Mouse (Mus musculus) testis, adult 10 weeks (tissue): Measurements from ENCODE around the gene Defb47. TPM values are rescaled to one million over a fixed set of nuclear protein-coding genes. Genes with fewer than 3 reads are reported as not detected.

Source experiments
- polyA plus RNA-seq: library from polyadenylated mRNA; stranded (reverse); fragments of 350-450 nt; fragmentation: Illumina TruSeq; extraction: RNeasy Lipid Tissue Mini Kit (QIAGEN cat#74804); gene quantifications from one replicate; pipeline ENCODE4 v1.2.3, GENCODE M21; 2014; ENCODE audit warnings: low read depth, low replicate concordance

Defb47 gene
- not detected for polyA plus RNA-seq

DNA sequence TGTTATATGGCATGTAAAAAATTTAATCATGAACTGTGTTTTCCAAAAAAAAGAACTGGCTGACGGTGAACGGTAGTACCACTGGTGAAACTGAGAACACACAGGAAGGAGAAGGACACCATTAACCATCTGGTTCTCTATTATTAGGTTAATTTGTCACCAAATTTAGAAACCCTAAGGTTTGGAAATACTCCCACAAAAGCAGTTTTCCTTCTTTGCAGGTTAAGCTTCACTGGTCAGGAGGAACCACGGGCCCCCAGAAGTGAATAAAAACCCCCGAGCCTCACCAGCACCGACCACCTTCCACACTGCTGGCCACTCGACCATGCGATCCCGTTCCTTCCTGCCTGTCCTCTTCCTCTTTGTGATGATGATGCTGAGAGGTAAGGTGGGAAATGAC lies at the start of gene Defb47:
Gene Defb47, plus strand, starts transcription at position 301 of the 400 bp plus-strand sequence.

DNA sequence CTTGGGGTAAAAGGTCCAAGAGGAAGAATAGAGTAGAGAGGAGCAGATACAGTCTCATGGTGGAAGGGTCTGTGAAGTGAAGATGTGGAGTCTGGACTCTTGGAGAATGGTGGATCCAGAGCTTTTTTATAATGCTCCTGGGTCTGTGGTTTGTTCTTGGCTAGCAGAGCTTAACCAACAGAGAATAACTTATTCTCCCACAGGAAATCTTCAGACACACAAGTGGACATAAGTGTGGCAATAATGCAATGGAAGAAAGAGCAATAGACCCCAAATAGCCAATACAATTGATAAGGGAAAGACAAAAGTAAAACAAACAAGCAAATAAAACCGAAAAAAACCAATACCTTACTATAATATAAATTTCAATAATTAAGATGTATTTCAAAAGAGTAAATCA lies 13.5 kb upstream of the Defb47 start, which contains the start of gene Defb48:
Gene Defb48, minus strand, starts transcription at position 101 of the 400 bp plus-strand sequence.

DNA sequence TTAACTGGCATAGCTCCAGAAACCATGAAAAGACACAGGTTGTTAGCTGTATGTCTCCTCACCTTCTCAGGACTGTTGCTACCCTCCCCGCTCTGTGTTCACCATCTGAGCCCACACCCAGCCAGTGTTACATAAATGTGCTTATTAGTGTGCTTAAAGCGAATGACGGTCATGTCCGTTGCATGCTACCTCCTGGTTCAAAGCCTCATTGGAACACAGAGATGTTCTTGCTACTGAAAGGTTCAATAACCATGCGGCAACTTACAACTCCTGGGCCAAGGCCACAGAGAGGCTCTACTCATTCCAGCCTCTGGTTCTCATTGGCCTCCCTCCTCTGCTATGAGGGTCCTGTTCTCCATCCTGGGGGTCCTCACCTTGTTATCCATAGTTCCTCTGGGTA lies 13.6 kb downstream of the Defb47 start, which contains the start of gene Defb43:
Gene Defb43, plus strand, starts transcription at position 301 of the 400 bp plus-strand sequence.

DNA sequence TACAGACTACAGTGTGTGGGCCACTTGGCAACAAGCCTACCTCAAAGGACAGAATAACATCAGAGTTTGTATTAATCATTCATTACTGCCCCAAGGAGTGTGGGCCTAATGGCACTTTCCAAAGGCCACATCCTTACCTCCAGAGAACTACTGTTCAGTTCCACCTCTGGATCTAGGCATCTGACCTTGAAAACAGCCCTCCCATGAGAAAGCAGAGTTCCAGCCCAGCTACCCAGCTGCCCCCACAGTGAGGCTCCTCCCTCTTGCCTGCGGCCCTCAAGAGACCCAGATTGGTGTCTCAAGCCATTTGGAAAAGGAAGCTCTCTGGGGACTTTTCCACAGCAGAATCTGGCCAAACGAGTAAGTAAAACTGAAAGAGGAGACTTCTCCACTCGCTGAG lies 48.8 kb downstream of the Defb47 start, which contains the start of gene Defb42:
Gene Defb42, plus strand, starts transcription at position 301 of the 400 bp plus-strand sequence.

DNA sequence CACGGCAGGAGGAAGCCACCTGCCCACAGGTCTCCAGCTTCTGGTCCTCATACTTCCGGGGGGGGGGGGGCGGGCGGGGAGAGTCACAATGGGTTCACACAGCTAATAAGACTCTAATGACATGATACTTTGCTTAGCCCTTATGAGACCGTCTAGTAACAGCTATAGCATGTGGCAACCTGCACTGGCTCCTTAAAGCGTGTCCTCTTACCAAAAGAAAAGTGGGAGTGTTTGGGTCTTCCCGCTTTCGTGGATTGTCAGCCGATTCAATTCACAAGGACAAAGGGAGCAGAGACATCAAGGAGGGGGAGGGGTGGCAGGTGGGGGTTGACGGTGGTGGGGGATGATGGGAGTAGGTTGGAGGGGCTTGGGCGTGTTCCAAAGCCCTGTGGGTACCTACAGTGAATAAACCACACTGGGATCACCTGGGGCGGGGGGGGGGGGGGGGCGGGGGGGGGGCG lies 52.1 kb downstream of the Defb47 start, which contains the start of gene Defb30:
Gene Defb30, minus strand, starts transcription at position 51 of the 461 bp plus-strand sequence.

Other genes with a start within 250 kb of the Defb47 start
- 432 TPM for gene Ints6, start 236.9 kb upstream of the Defb47 start, polyA plus RNA-seq
- gene Wdfy2, start 160.4 kb upstream of the Defb47 start, polyA plus RNA-seq: 8.0 TPM
- not detected for gene Defb48, start 13.6 kb upstream of the Defb47 start, polyA plus RNA-seq
- not detected for gene Defb43, start 13.7 kb downstream of the Defb47 start, polyA plus RNA-seq
- not detected for gene Defb42, start 48.9 kb downstream of the Defb47 start, polyA plus RNA-seq
- gene Defb30, start 51.9 kb downstream of the Defb47 start, polyA plus RNA-seq: 15.0 TPM